Mouse (Mus musculus) spleen, embryonic (tissue): ENCODE measurements around the gene Slc6a5.
"Not testable (repeated sequence)": the region's sequence is repeated elsewhere in the genome, so short reads cannot be mapped to it uniquely, and the experiment has no call there.

Source experiments
- CTCF ChIA-PET: fragments of 350-600 bp; sonication (Branson Sonifier 250); formaldehyde crosslinking; loops from one replicate; lab custom pipeline; 2022; lab: Charles Lee

Slc6a5 gene

GRCm38 (mm10) chr7:49913164-49913563, 3.2 kb downstream of the Slc6a5 start:
- CTCF ChIA-PET, result no interaction called here

GRCm38 (mm10) chr7:49913728-49914328, 3.9 kb downstream of the Slc6a5 start:
- CTCF ChIA-PET, result no interaction called here

GRCm38 (mm10) chr7:49914946-49915345, 5.0 kb downstream of the Slc6a5 start:
- CTCF ChIA-PET, result no interaction called here

GRCm38 (mm10) chr7:49915471-49915870, 5.5 kb downstream of the Slc6a5 start:
- CTCF ChIA-PET, result no interaction called here

GRCm38 (mm10) chr7:49919494-49919893, 9.5 kb downstream of the Slc6a5 start:
- CTCF ChIA-PET, result no interaction called here

- CTCF ChIA-PET, result interaction anchor here (0.8 kb wide), 1 partner anchor 109 kb away, joined by 3 read pairs; no protein-coding TSS in a partner anchor
Observed at GRCm38 (mm10) chr7:49920751-49921150, 10.8 kb downstream of the Slc6a5 start.

GRCm38 (mm10) chr7:49922928-49923327, 13.0 kb downstream of the Slc6a5 start:
- CTCF ChIA-PET, result no interaction called here

GRCm38 (mm10) chr7:49923376-49923775, 13.4 kb downstream of the Slc6a5 start:
- CTCF ChIA-PET, result no interaction called here

- CTCF ChIA-PET, result no interaction called here
Observed at GRCm38 (mm10) chr7:49928571-49928970, 18.6 kb downstream of the Slc6a5 start.

- CTCF ChIA-PET, result no interaction called here
Observed at GRCm38 (mm10) chr7:49929999-49930398, 20.1 kb downstream of the Slc6a5 start.

- CTCF ChIA-PET, result not testable (repeated sequence)
Observed at GRCm38 (mm10) chr7:49933386-49934115, 23.6 kb downstream of the Slc6a5 start.

GRCm38 (mm10) chr7:49936821-49937220, 26.9 kb downstream of the Slc6a5 start:
- CTCF ChIA-PET, result no interaction called here

GRCm38 (mm10) chr7:49942023-49942422, 32.1 kb downstream of the Slc6a5 start:
- CTCF ChIA-PET, result no interaction called here

GRCm38 (mm10) chr7:49942490-49942889, 32.5 kb downstream of the Slc6a5 start:
- CTCF ChIA-PET, result no interaction called here

- CTCF ChIA-PET, result no interaction called here
Observed at GRCm38 (mm10) chr7:49946691-49947090, 36.7 kb downstream of the Slc6a5 start.

- CTCF ChIA-PET, result interaction anchor here (0.5 kb wide), 1 partner anchor 184 kb away, joined by 3 read pairs; no protein-coding TSS in a partner anchor
Observed at GRCm38 (mm10) chr7:49953546-49954181, 43.7 kb downstream of the Slc6a5 start.

- CTCF ChIA-PET, result no interaction called here
Observed at GRCm38 (mm10) chr7:49954834-49955233, 44.9 kb downstream of the Slc6a5 start.

GRCm38 (mm10) chr7:49957142-49957541, 47.2 kb downstream of the Slc6a5 start:
- CTCF ChIA-PET, result no interaction called here

- CTCF ChIA-PET, result no interaction called here
Observed at GRCm38 (mm10) chr7:49963764-49964163, 53.8 kb downstream of the Slc6a5 start.

- CTCF ChIA-PET, result no interaction called here
Observed at GRCm38 (mm10) chr7:49969516-49969915, 59.6 kb downstream of the Slc6a5 start.

- CTCF ChIA-PET, result interaction anchor here (0.7 kb wide), 1 partner anchor 131 kb away, joined by 15 read pairs; no protein-coding TSS in a partner anchor
Observed at GRCm38 (mm10) chr7:49974841-49975440, 65.0 kb downstream of the Slc6a5 start, which contains the start of gene Nell1. Gene Nell1, plus strand, starts transcription at chr7:49974864.
